Mouse (Mus musculus) gastrocnemius, postnatal 14 days (tissue): Measurements from ENCODE around the gene Ephb3. TPM values are rescaled to one million over a fixed set of nuclear protein-coding genes. Genes with fewer than 3 reads are reported as not detected.

Experiments
- microRNA-seq, 2 experiments: library from miRNA; unstranded; fragments of <30 nt; microRNA quantifications; one replicate each; pipeline ENCODE4 v1.2.0; 2021
- total RNA-seq, 2 experiments: library from RNA; stranded (reverse); gene quantifications; 2 replicates each; pipeline ENCODE4 v1.2.3; 2021

Gene Ephb3
- total RNA-seq, 2 experiments from 2014 or later, result 2.9 to 4.8 TPM

Small RNAs within 50 kb of the gene (microRNA-seq; reads per million reads assigned to microRNA genes)
- 0 to 0.64 reads per million in 2 experiments for gene Mir7680

Other genes starting within 250 kb of the Ephb3 start
- not detected for gene Teddm3, start 50.8 kb upstream of the Ephb3 start, total RNA-seq
- 10 to 100 TPM; 10.4 to 12.6 TPM for gene Vps8, start 218.4 kb downstream of the Ephb3 start, total RNA-seq